Mouse (Mus musculus): ENCODE data around the gene Prrc2c. TPM values are rescaled to one million over a fixed set of nuclear protein-coding genes. Genes with fewer than 3 reads are reported as not detected.
A peak's percentile ranks its signal among the peaks of the same experiment; 100 is the strongest.

Prrc2c gene
- polyA plus RNA-seq, 1 experiment from 2014 or later, result 52.3 TPM

DNA sequence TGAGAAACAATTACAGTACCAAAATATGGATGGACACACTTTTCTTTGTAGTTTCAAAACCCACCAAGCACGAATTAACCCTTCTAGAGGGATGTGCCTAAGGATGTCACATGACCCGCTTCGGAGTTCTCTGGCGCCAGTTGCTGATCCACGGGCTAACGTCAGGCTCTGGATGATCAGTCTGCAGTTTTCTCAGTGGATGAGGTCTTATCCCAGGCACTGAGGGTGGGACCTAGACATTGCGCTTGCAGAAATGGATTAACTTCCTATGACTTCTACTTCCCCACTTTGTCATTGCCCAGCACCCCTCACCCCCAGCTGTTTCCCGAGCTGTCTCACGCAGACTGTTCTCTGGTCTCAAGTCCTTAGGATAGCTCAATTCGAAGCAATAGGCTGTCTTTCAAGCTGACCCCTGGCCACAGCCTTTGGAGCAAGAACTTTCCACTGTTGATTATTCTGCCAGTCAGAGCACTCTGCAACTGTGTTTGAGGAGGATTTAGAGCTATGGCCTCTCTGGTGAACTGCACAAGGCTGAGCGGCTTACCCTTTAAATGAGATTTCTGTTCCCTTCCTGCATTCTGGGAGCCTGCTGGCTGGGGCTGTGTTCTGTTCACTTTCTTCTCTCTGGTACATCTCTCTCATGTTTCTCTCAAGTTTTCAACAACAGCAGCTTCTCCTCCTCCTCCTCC, 74.7 kb downstream of the Prrc2c start:
- Histone ChIP-seq H3K9ac (peak overlapping the region; percentile 47; the same call in 1 of the 2 replicates), H3K27ac (no peak overlapping the region), H3K4me1 (replicated peaks) (peaks cover 6% of the 10 kb centered on the region), H3K4me2 (peak overlapping the region; percentile 65), H3K4me3 (replicated peaks) (peak overlapping the region; percentile 40), H3K27me3 (no peaks in the 10 kb centered on the region), H3K9me3 (replicated peaks) (no peaks in the 10 kb centered on the region), H3K36me3 (peaks cover 16% of the 10 kb centered on the region)
- DNase-seq (no peak), ATAC-seq (ENCODE audit: low read depth) (peak; percentile 80)
- WGBS (ENCODE audit: insufficient replicate concordance), result 4% methylated on average over 11 of the region's 11 CpGs

DNA sequence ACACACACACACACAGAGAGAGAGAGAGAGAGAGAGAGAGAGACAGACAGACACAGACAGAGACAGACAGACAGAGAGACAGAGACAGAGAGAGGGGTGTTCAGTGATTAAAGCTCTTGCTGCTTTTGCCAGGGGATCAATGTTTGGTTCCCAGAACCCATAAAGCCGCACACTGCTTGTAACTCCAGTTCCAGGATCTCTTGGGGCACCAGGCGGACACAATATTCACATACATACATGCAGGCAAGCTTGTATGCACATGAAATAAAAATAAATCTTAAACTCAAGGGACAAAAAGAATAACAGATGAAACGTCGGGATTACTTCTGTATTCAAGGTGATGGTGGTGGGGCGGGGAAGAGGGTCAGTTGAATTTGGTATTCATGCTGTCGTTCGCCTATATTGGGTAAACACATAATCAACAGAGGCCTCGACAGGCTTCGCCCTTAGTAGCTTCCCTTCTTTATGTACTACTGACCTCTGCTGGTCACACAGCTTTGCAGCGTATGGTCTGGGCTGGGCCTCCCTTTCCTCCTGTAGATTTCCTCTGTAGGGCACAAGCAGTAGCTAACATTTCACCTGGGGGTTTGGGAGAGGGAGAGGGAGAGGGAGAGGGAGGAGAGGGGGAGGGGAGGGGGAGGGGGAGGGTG, 75.4 kb downstream of the Prrc2c start:
- Histone ChIP-seq H3K9me3 (replicated peaks) (no peaks in the 10 kb centered on the region), H3K27me3 (no peaks in the 10 kb centered on the region), H3K27ac (no peak overlapping the region), H3K36me3 (peaks cover 9% of the 10 kb centered on the region), H3K4me1 (replicated peaks) (peaks cover 12% of the 10 kb centered on the region), H3K4me3 (replicated peaks) (peak overlapping the region; percentile 40; the same call in 1 of the 2 replicates), H3K9ac (no peak overlapping the region), H3K4me2 (no peak overlapping the region)
- WGBS (ENCODE audit: insufficient replicate concordance), result 9% methylated on average over 10 of the region's 10 CpGs
- DNase-seq, result peak; percentile 56
- ATAC-seq (ENCODE audit: low read depth), result peak; percentile 94

DNA sequence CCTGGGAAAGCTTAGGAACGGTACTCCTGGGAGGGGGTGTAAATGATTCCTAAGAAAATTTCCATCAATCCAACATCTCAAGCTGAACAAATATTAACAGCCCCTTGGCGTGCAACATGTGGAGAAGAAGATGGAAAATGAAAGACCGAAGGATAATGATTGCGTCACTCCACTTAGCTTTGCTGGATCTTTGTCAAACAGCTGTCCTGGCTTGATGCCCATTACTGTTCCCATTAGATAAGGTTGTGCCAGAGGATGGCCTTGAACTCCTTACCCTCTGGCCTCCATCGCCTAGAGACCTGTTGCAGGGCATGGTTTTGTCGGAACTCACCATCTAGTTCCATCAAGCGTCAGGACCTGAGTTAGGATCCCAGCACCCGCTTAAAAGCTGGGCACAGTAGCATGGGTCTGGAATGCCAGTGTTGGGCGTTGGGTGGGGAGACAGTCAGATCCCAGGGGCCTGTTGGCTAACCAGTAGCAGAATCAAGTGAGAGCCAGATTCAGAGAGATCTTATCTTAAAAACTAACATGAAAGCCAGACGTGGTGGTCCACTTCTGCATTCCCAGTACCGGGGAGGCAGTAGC, 80.0 kb downstream of the Prrc2c start:
- Histone ChIP-seq H3K27ac (no peak overlapping the region), H3K9me3 (replicated peaks) (no peaks in the 10 kb centered on the region), H3K4me2 (no peak overlapping the region), H3K36me3 (no peaks in the 10 kb centered on the region), H3K9ac (no peak overlapping the region), H3K4me3 (replicated peaks) (no peak overlapping the region), H3K27me3 (no peaks in the 10 kb centered on the region), H3K4me1 (replicated peaks) (peaks cover 7% of the 10 kb centered on the region; the same call in 1 of the 2 replicates)
- DNase-seq (no peak), ATAC-seq (ENCODE audit: low read depth) (no peak)
- WGBS (ENCODE audit: insufficient replicate concordance), result 55% methylated on average over 11 of the region's 11 CpGs

DNA sequence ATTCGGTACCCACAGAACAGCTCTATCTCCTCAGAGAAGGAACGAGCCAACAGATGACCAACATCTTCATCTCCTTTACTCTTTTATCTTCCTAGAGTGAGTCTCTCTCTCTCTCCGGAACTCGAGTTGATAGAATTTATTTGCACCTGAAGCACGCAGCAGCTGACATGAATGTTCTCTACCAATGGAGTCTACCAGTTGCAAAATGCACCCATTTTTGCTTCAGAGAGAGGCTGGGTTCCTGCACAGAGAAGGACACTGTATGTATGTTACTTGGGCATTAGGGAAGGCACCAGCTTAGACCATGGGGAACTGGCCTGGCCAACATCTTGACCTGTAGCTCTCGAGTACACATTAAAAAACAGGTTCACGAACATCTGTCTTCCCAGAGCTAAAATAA, 82.2 kb downstream of the Prrc2c start, which contains the start of gene Myocos:
TSS of gene Myocos (minus strand) at position 101 of the 400 bp plus-strand sequence.
- no peak within 1 kb of the TSS for H3K9ac ChIP-seq

DNA sequence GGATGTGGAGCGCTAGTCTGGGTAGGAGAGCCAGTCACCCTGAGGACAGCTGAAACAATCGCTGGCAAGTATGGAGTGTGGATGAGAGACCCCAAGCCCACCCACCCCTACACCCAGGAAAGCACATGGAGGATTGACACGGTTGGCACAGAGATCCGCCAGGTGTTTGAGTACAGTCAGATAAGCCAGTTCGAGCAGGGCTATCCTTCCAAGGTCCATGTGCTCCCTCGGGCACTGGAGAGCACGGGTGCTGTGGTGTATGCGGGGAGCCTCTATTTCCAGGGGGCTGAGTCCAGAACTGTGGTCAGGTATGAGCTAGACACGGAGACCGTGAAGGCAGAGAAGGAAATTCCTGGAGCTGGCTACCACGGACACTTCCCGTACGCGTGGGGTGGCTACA, 91.9 kb downstream of the Prrc2c start:
- Histone ChIP-seq H3K27ac (no peak overlapping the region), H3K9ac (no peak overlapping the region), H3K9me3 (replicated peaks) (no peaks in the 10 kb centered on the region), H3K36me3 (no peaks in the 10 kb centered on the region), H3K4me3 (replicated peaks) (no peak overlapping the region), H3K4me1 (replicated peaks) (no peaks in the 10 kb centered on the region), H3K27me3 (no peaks in the 10 kb centered on the region), H3K4me2 (no peak overlapping the region)
- DNase-seq, result no peak
- WGBS (ENCODE audit: insufficient replicate concordance), result 78% methylated on average over 14 of the region's 14 CpGs
- ATAC-seq (ENCODE audit: low read depth), result no peak

More for the DNA sequence above, 82.2 kb downstream of the Prrc2c start, which contains the start of gene Myocos:
- Histone ChIP-seq H3K27me3 (no peaks in the 10 kb centered on the region), H3K9me3 (replicated peaks) (no peaks in the 10 kb centered on the region), H3K4me1 (replicated peaks) (peaks cover 7% of the 10 kb centered on the region; the same call in 1 of the 2 replicates), H3K4me3 (replicated peaks) (no peak within 1 kb of the TSS), H3K36me3 (no peaks in the 10 kb centered on the region), H3K27ac (no peak within 1 kb of the TSS), H3K4me2 (no peak within 1 kb of the TSS)
- DNase-seq, result no peak
- WGBS (ENCODE audit: insufficient replicate concordance), result 74% methylated on average over 7 of the region's 7 CpGs
- no peak for ATAC-seq (ENCODE audit: low read depth)

DNA sequence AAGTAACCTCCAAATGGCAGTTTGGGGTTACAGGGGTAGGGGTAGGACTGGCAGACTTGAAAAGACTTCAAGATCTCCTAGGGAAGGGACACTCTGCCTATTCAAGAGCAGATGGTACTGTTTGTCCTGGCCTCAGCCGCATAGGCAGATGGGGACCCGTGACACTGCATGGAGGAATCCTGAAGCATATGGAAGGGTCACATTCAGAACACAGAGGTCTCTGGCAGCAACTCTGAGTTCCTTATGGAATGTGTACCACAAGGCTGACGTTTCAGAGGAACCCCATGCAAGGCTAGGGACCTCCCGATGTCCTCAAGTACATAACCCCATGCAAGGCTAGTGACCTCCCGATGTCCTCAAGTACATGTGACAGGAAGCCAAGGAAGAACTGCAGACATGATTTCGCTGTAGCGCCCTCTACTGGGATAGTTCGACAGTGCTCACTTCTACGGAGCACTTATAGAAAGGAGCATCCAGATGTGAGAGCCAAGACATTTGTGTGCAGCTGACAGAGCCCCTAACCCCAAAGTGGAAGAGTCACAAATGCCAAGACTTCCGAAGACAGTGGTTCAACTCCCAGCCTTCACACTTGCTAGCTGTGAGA, 94.2 kb downstream of the Prrc2c start:
- no peak overlapping the region for H3K4me2 ChIP-seq
- no peak for DNase-seq
- WGBS (ENCODE audit: insufficient replicate concordance), result 58% methylated on average over 10 of the region's 10 CpGs
- H3K36me3 ChIP-seq, result no peaks in the 10 kb centered on the region
- H3K4me1 ChIP-seq (replicated peaks), result no peaks in the 10 kb centered on the region
- H3K27ac ChIP-seq, result no peak overlapping the region
- no peak for ATAC-seq (ENCODE audit: low read depth)
- H3K27me3 ChIP-seq, result no peaks in the 10 kb centered on the region
- H3K9me3 ChIP-seq (replicated peaks), result no peaks in the 10 kb centered on the region
- no peak overlapping the region for H3K4me3 ChIP-seq (replicated peaks)
- no peak overlapping the region for H3K9ac ChIP-seq

DNA sequence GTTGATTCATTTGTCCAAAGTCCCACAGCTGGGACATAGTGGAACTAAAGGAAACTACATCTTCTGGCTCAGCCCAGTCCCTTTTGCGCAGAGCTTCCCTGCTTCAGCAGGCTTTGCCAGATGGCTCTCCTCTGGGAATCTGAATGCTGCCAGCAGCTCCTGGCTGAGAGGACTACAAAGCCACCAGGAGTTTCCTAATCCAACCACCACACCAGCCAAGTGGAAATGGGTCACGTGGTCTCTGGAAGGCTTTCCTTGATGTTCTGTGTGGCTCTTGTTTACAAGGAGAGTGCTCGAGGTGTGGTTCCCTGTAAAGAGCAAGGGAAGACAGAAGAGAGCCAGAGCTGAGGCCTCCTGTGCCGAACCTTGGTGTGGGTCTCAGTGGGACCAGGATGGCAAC, 96.6 kb downstream of the Prrc2c start:
- Histone ChIP-seq H3K9me3 (replicated peaks) (no peaks in the 10 kb centered on the region), H3K4me1 (replicated peaks) (no peaks in the 10 kb centered on the region), H3K4me2 (no peak overlapping the region), H3K27ac (no peak overlapping the region), H3K36me3 (no peaks in the 10 kb centered on the region), H3K27me3 (no peaks in the 10 kb centered on the region), H3K9ac (no peak overlapping the region), H3K4me3 (replicated peaks) (no peak overlapping the region)
- DNase-seq (no peak), ATAC-seq (ENCODE audit: low read depth) (no peak)
- WGBS (ENCODE audit: insufficient replicate concordance), result 33% methylated on average over 4 of the region's 4 CpGs

DNA sequence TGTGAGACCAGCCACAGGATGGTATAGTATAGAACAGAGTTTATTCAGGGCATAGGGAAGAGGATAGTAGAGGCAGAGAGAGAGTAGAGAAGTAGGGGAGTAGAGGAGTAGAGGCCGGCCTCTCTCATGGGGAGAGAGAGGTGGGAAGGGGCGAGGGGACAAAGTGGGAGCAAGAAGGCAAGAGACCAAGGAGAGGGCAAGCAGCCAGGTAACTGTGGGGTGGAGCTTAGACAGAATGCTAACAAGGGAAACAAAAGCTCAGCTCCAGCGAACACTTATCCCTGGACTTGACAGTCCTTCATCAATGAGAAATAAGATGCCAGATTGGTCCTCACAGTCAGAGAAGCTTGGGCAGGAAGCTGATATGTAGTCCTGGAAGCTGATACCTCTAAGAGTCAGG, 97.8 kb downstream of the Prrc2c start:
- Histone ChIP-seq H3K36me3 (no peaks in the 10 kb centered on the region), H3K9me3 (replicated peaks) (no peaks in the 10 kb centered on the region), H3K9ac (no peak overlapping the region), H3K27me3 (no peaks in the 10 kb centered on the region), H3K4me2 (no peak overlapping the region), H3K4me1 (replicated peaks) (no peaks in the 10 kb centered on the region), H3K27ac (no peak overlapping the region), H3K4me3 (replicated peaks) (no peak overlapping the region)
- 63% methylated on average over 3 of the region's 3 CpGs for WGBS (ENCODE audit: insufficient replicate concordance)
- DNase-seq (no peak), ATAC-seq (ENCODE audit: low read depth) (no peak)

DNA sequence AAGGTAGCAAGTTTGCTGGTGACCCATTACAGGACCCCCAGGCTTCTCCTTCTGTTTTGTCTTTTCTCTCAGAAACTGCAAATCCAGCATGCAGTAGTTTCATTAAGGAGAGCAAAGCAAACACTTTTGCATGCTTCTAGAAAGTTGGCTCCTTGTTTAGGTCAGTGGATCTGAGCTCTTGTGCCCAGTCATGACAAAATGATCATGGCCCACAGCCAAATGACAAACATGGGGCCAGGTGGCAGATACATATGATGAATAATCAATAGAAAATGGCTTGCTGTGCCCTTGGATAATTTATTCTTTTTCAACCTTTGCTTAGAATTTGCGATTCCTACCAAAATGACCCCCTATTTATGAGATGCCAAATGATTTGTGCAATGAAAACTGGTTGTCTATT, 100.5 kb downstream of the Prrc2c start:
- no peak overlapping the region for H3K4me3 ChIP-seq (replicated peaks)
- ATAC-seq (ENCODE audit: low read depth), result no peak
- no peaks in the 10 kb centered on the region for H3K9me3 ChIP-seq (replicated peaks)
- H3K4me2 ChIP-seq, result no peak overlapping the region
- H3K27ac ChIP-seq, result no peak overlapping the region
- no peaks in the 10 kb centered on the region for H3K36me3 ChIP-seq
- 65% methylated on average over 1 of the region's 1 CpGs for WGBS (ENCODE audit: insufficient replicate concordance)
- no peaks in the 10 kb centered on the region for H3K4me1 ChIP-seq (replicated peaks)
- no peaks in the 10 kb centered on the region for H3K27me3 ChIP-seq
- DNase-seq, result no peak
- H3K9ac ChIP-seq, result no peak overlapping the region

DNA sequence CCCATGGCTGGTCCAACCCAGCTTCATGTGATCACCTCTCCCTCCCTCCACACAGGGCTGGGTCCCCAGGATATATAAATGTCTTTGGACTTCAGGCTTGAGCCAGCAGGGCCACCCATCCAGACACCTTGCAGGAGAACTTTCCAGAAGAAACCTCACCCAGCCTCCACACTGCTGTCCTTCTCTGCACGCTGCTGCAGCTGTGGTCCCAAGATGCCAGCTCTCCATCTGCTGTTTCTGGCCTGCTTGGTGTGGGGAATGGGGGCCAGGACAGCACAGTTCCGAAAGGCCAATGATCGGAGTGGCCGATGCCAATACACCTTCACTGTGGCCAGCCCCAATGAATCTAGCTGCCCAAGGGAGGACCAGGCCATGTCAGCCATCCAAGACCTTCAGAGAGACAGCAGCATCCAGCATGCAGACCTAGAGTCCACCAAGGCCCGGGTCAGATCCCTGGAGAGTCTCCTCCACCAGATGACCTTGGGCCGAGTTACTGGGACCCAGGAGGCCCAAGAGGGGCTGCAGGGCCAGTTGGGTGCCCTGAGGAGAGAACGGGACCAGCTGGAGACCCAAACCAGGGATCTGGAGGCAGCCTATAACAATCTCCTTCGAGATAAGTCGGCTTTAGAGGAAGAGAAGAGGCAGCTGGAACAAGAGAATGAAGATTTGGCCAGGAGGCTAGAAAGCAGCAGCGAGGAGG, 101.2 kb downstream of the Prrc2c start, which contains the start of gene Myoc:
TSS of gene Myoc (plus strand) at position 105 of the 700 bp plus-strand sequence.
- ATAC-seq (ENCODE audit: low read depth), result no peak
- no peaks in the 10 kb centered on the region for H3K27me3 ChIP-seq
- H3K27ac ChIP-seq, result no peak within 1 kb of the TSS
- no peaks in the 10 kb centered on the region for H3K36me3 ChIP-seq
- WGBS (ENCODE audit: insufficient replicate concordance), result 61% methylated on average over 10 of the region's 10 CpGs
- no peaks in the 10 kb centered on the region for H3K4me1 ChIP-seq (replicated peaks)
- H3K4me3 ChIP-seq (replicated peaks), result no peak within 1 kb of the TSS
- no peak within 1 kb of the TSS for H3K4me2 ChIP-seq
- no peak within 1 kb of the TSS for H3K9ac ChIP-seq
- H3K9me3 ChIP-seq (replicated peaks), result no peaks in the 10 kb centered on the region
- no peak for DNase-seq

DNA sequence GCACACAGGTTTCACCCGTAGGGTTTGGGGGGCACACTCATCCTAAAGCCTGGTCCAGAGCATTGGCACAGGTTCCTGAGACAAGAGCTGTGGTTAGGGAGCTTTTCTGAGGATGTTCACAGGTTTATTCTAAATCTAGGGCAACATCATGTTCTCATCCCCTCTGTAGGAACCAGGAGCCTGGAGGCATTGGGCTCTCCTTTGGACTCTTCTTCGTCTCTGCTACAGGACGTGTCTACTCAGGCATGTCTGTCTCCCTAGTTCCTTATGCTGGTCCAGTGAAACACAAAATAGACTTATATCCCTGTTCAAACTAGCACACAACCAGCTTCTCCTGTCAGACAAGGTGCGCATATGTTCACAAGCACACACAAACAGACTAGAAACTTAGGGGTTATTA, 101.8 kb downstream of the Prrc2c start:
- Histone ChIP-seq H3K9me3 (replicated peaks) (no peaks in the 10 kb centered on the region), H3K4me2 (no peak overlapping the region), H3K27ac (no peak overlapping the region), H3K4me3 (replicated peaks) (no peak overlapping the region), H3K36me3 (no peaks in the 10 kb centered on the region), H3K9ac (no peak overlapping the region), H3K27me3 (no peaks in the 10 kb centered on the region), H3K4me1 (replicated peaks) (no peaks in the 10 kb centered on the region)
- DNase-seq, result no peak
- no peak for ATAC-seq (ENCODE audit: low read depth)
- 76% methylated on average over 4 of the region's 4 CpGs for WGBS (ENCODE audit: insufficient replicate concordance)
